Mouse (Mus musculus): ENCODE data around the gene Zcchc17.

Zcchc17 gene

DNA sequence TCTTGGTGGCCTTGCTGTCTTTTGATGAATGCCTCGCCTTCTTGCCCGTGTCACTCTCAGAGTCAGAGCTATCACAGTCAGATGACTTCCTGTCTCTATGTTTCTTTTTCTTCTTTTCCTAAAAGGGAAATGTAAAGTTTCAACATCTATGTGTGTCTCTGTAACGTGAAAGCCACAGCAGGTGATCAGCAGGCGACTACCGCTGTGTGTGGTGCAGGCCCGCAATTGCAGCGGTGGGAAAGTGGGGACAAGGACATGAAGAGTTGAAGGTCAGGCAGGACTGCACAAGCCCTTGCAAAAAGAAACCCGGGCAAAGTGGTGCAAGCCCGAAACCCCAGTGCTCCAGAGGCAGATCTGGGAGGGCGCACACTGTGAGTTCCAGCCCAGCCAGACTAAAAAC is 43.1 kb downstream of the Zcchc17 start:
- DNase-seq: no peak

DNA sequence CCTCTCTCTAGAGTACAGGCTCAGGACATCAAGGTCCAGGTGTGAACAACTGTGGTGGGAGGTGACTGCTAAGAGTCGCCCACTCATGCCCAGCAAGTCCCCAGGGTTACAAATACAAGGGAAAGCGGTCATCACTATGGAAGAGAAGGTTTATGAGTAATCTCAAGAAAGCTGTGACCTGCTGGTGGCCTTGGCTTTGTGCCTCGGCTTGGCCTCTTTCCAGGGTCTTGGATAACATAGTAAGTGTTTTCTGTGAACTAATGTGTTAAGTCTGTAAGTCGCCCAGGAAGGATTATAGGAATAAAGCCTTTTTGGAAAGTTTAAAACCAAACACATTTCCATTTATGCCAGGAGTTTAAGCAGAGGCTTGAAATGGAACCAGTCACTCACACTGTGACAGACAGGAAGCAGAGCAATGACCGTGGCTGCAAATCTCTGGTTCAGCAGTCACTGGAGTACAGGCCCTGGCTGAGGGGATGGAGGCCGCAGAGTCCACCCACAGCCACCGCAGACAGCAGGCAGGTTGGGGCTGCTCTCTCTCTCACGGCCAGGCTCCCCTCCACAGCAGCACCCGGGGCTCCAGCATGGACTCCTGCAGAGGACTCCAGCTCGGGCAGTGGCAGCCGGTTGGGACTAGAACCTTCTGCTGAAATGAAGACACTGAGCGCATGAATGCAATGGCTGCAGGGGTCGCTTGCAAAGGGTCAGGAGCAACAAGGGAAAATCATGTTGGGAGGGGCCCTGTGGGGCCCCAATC is 43.8 kb downstream of the Zcchc17 start:
- DNase-seq: no peak

GRCm38 (mm10) chr4:130313552-130313951 is 46.2 kb downstream of the Zcchc17 start:
- DNase-seq: no peak

- no peak for DNase-seq
These were observed 47.2 kb downstream of the Zcchc17 start for GRCm38 (mm10) chr4:130312526-130312925.

- DNase-seq: no peak
These were observed 50.5 kb downstream of the Zcchc17 start for GRCm38 (mm10) chr4:130309254-130309653.

DNA sequence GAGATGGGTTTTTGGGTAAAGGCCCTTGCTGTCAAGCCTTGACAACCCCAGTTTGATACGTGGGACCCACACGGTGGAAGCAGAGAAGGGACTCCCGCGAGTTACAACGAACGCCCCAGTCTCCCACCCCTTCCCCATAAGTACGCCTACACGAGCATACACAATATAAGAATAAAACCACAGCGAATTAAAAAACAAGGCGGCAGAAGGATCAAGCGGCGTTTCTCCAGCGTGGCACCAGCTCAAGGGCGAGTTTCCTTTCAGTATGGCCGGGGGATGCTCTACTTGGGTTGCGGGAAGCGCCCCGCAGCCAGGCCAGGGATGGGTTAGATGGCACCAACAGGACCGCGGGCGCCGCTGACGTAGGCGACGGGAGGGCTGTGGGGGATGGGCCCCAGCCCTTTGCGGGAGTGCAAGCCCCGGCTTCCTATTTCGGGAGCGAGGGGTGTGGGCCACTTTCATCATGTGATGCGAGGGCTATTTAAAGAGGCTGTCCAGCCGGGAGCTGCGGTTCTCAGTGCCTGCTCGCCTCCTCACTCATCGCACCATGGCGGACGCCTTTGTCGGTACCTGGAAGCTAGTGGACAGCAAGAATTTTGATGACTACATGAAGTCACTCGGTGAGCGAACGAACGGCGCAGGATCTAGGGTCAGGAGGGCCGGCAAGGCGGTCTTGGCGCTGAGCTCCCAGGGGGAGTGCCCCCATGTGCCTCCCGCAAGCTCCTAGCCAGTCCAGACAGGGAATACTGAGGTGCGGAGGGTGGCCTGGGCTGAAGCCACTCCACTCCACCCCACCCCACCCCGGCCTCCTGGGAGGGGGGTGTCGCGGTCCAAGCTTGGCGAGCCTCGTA is 51.3 kb downstream of the Zcchc17 start, which contains the start of the genes Fabp3 and Gm10570:
Fabp3 (plus strand) TSS at position 365 of the 851 bp plus-strand sequence.
Gm10570 (minus strand) TSS at position 444 of the 851 bp plus-strand sequence.
- peak; percentile 82 for DNase-seq

- DNase-seq: peak; percentile 62
These were observed 51.9 kb downstream of the Zcchc17 start for GRCm38 (mm10) chr4:130307851-130308230.

GRCm38 (mm10) chr4:130306796-130307630 is 52.7 kb downstream of the Zcchc17 start:
- DNase-seq: no peak

DNA sequence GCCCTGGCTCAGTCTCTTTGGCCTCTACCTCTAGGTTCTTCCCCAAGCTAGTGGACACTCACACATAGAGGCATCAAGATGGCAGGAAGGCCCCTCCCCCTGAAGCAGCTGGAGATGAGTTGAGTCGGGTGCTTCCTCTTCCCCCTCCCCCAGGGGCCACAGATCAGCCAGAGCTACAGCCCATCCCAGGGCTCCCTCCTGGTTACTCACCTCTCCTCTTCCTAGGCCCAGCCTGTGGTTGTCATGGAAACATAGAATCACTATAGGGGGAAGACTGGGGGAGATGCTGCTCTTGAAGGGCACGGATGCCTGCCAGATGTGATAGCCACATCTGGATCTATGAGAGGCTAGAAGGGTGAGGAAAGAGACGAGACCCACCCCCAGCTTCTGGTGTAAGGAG is 55.0 kb downstream of the Zcchc17 start:
- DNase-seq: no peak

- no peak for DNase-seq
These were observed 57.4 kb downstream of the Zcchc17 start for GRCm38 (mm10) chr4:130302285-130302870.

DNA sequence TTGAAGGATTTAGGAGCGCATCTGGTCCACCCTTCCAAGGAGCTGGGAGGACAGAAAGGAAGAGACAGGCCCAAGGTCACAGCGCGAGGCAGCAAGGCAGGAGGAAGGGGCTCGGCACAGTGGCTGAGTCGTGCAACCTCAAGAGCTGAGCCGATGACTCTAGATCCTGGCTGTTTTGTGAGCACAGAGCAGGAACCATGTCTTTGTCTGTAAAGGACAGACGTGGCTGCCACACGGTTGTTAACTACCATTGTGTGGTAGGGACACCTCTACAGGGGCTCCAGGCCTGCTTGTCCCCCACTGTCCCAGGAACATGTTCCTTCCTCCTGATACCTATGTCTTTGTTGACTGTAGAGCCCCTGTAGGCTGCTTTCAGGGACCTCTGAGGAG is 60.1 kb downstream of the Zcchc17 start:
- DNase-seq: no peak

GRCm38 (mm10) chr4:130298877-130299628 is 60.7 kb downstream of the Zcchc17 start:
- no peak for DNase-seq

GRCm38 (mm10) chr4:130297123-130297529 is 62.6 kb downstream of the Zcchc17 start:
- DNase-seq: no peak

GRCm38 (mm10) chr4:130296243-130296965 is 63.3 kb downstream of the Zcchc17 start:
- DNase-seq: no peak

GRCm38 (mm10) chr4:130295047-130295745 is 64.5 kb downstream of the Zcchc17 start:
- no peak for DNase-seq

DNA sequence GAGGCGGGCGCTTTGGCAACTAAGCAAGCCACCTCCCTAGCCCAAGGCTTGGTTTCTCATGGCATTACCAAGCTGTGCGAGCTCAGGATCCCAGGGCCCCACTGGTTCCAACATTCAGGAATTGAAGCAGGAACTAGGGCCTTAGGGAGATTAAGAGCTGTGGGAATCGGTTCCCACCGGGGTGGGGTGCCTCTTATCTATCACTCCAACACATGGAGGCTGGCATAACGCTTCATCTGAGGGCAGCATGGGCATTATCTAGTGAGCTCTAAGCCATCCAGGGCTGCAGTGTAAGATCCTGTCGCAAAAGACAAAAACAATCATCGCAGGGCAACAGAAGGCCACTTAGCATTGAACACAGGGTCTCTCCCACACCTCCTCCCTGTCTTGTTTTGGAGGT is 65.2 kb downstream of the Zcchc17 start:
- no peak for DNase-seq

DNA sequence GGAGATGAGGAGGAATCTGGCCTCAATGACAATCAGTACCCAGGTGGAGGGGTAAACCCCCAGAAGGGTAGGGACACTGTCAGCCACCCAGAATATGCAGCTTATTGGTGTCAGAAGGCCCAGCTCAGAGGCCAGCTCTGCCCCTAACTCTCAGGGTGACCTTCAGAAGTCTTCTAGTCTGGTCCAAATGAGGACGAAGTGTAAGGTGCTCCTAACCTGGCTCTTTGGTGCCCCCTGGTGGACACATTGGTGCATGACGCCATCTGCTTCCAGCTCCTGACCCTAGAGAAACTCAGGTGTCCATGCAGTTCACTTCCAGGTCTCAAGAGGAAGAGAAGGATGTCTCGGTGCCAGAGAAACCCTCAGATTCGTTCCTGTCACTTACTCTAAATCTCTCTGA is 67.5 kb downstream of the Zcchc17 start:
- peak; percentile 68 for DNase-seq

- DNase-seq: no peak
These were observed 69.9 kb downstream of the Zcchc17 start for GRCm38 (mm10) chr4:130289824-130290223.

GRCm38 (mm10) chr4:130286531-130286930 is 73.2 kb downstream of the Zcchc17 start:
- DNase-seq: no peak

DNA sequence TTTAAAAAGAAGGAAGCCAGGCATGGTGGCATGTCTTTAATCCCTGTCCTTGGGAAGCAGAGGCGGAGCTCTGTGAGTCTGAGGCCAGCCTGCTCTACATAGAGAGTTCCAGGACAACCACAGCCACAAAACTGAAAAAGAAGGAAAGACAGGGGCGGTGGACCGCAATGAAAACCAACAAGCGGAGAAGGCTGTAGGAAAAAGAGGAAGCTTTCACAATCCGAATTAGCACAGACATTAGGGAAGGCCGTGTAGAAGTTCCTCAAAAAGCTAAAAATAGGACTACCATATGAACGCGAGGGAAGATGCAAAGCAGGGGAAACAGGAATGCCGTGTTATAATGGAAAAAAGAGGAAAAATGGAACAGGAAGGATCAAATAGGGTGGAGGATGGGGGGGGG is 75.9 kb downstream of the Zcchc17 start:
- no peak for DNase-seq

GRCm38 (mm10) chr4:130282856-130283255 is 76.9 kb downstream of the Zcchc17 start:
- DNase-seq: no peak
